Mouse (Mus musculus): ENCODE results near the gene F9.
"Not testable (repeated sequence)": the region's sequence is repeated elsewhere in the genome, so short reads cannot be mapped to it uniquely, and the experiment has no call there.

F9 gene

DNA sequence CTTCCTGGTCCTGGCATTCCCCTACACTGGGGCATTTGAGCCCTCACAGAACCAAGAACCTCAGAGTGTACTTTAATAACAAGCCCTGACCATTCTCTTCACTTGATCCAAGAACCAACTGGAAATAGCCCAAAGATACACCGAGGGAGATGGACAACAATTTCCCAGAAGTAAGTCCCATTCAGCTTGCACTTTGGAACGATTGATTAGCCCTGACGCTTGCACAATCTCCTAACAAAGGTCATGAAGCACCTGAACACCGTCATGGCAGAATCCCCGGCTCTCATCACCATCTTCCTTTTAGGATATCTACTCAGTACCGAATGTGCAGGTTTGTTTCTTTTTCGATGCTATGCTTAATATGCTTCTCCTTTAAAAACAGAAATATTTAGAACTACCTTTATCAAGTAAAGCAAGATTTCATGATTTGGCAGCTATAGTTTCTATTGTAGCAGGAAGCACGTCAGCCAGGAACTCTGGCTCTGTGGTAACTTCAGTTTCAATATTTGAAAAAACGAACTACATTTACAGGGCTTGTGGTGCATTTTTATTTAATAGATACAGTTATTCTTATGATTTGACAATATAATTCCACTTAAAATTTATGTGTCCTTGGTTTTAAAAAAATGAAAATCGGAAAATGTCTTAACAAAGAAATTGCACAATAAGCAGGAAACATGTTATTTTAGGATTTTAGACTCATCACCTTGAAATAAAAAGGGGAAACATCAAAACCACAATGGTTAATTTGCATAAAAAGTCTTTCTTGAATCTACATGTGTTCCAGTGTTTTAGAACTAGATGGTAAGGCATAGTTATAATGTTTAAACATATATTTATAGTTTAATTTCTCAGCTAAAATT is at the start of gene F9:
Gene F9, plus strand, starts transcription at position 244 of the 863 bp plus-strand sequence.
- no peak for DNase-seq (ENCODE audit: low spot score in 2 of 2)

DNA sequence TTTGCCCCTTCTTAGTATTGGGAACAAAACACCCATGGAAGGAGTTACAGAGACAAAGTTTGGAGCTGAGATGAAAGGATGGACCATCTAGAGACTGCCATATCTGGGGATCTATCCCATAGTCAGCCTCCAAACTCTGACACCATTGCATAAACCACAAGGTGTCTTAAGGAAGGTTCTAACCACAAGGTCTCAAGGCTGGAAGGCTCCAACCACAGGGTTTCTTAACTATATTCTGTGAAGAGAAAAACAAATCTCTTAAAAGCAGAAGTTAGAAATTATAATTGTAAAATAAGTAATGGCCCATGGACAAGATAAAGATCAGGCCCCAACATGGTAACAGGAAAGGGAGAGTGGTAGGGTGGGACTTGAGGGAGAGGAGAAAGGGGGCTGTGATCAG is 29.5 kb upstream of the F9 start:
- DNase-seq (ENCODE audit: low spot score in 2 of 2) = not testable (repeated sequence)

DNA sequence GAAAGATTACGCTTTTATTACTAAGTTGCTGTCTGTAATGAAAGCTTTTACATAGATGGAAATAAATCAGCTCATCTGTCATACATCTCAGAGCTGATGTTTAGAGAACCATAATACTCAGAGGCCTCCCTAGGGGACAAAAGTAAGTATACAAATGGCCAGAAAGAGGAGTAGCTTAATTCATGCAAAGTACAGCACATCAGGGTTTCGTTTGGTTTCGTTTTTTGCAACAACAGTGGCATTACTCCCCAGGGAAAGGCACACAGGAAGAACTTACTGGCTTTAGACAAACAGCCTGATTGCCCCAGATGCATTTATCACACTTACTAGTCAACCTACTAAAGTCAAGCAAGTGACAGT is 800 bp downstream of the F9 start:
- no peak for DNase-seq (ENCODE audit: low spot score in 2 of 2)

DNA sequence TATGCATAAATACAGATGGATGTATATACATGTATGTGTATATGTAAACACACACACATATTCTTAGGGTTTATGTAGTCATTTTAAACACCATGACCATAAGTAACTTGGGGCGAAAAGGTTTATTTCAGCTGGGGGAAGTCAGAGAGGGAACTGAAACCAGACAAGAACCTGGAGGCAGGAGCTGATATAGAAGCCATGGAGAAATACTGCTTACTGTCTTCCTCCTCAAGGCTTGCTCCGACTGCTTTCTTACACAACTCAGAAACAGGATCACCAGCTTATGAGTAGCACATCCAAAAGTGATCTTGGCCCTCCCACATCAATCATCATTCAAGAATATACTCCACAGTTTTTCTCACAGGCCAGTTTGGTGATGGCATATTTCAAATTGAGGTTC is 2.2 kb downstream of the F9 start:
- DNase-seq (ENCODE audit: low spot score in 2 of 2) = no peak

DNA sequence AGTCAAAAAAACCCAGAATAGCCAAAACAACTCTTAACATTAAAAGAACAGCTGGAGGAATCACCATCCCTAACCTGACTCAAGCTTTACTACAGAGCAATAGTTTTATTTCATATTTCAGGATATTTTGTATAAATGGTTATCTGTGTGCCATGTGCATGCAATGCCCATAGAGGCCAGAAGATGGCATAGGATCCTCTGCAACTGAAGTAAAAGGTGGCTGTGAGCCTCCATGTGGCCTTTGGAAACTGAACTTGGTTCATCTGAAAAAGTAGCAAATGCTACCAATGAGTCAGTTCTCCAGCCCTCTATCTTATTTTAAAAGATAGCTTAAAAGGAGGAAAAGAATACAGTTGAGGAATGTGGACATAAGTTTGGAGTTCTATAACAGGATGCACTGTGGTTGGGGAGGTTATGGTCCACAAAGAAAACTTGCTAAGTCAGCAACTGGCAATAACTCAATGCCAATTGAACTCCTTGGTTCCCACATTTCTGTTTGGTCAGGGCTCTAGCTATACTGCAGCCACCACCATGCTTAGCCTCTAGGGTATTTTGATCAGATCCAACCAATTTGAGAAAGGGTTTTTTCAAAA is 13.9 kb downstream of the F9 start:
- peak in 1 of 2 experiments; percentile 9 for DNase-seq (ENCODE audit: low spot score in 2 of 2)

DNA sequence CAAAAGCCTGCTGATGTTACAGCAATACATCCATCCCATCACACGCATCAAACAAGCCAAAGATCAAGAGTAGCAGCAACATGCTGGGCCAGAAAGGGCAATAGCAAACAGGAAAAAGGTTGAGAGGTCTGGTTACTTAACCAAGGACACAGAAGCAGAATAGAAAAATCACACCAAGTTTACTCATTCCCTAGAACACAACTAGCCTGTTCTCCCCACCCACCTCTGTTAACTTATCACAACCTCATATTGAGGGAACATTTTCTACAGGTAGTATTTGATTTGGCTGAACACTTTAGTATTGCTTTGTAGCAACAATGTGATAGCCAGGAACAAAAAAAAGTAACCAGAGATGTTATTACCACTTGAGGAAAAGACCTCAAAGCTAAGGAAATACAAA is 15.3 kb downstream of the F9 start:
- DNase-seq (ENCODE audit: low spot score in 2 of 2) = no peak

DNA sequence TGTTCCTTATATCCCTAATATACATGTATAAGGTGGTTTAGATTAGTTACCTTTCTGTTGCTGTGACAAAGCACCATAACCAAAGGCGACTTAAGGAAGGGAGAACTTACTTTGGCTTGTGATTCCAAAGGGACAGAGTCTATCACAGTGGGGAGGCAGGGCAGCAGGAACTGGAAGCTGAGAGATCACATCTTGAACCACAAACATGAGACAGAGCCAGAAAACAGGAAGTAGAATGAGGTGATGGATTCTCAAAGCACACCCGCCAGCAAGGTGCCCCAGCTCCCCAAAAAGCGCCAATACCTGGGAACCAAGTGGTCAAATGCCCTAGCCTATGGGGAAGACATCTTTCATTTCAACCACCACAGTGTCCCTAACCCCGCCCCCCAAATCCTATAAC is 21.7 kb downstream of the F9 start:
- DNase-seq (ENCODE audit: low spot score in 2 of 2) = no peak

DNA sequence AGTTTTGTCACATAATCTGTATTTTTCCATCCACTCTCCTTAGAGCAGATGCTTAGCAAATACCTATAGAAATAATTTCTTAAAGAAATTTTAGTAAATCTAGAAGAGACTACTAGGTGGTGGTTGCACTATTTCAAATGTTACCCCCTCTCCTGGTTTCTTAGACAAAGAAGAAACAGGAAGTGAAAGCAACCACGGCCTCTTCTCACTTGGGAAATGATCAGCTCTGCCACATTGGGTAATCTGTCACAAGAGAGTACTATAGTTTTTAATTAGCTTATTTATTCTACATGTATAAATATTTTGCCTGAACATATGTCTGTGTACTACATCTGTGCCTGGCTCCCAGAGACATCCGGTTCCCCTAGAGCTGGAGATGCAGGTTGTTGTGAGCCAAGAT is 22.3 kb downstream of the F9 start:
- no peak for DNase-seq (ENCODE audit: low spot score in 2 of 2)

DNA sequence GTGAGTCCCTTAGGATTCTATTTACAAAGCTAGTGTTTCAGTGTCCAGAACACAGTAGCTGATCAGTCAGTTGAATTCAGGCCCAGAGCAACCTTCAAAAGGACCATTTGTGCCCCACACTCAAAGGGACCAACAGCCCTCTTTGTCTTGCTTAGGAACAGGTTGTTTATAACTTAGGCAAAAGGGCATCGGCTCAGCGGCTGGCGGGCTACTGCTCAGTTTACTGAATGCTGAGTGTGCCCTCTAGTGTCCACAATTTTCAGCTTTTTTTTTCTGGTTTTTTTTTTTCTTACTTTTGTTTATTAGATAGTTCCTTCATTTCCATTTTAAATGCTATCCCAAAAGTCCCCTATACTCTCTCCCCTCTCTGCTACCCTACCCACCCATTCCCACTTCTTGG is 27.4 kb downstream of the F9 start:
- DNase-seq (ENCODE audit: low spot score in 2 of 2) = peak in 1 of 2 experiments; percentile 3

DNA sequence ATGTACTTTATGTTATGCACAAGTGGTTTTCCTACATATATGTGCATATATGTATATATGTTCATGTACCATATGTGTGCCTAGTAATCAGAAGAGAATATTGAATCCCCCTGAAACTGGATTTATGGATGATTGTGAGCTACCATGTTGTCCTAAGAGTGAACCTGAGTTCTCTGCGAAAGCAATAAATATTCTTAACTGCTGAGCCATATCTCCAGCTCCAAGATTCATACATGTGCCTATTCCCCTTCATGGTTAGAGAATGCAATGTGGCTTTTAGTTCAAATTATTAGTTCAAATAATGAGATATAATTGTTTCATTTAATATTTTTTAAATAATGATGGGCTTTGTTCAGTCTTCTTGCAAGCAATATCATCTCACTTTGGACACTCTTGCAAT is 55.5 kb downstream of the F9 start:
- no peak for DNase-seq (ENCODE audit: low spot score in 2 of 2)

DNA sequence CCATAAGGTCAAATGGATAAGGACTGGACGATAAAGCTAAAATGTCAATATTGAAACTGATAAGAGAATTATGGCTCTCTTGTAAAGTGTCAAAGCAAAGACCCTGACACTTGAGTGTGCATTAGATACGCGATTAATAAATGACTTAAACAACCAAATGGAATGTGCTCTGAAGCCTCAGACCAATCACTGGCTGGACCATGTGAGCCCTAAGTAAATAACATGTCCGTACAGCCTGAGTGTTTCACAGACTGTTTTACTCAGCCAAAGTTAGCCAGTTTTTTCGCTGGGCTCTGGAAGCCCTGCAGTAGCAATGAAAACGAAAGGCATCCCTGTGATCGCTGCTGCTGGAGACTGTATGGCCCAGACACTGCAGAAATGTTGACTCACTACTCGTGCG is 55.9 kb downstream of the F9 start:
- DNase-seq (ENCODE audit: low spot score in 2 of 2) = no peak

DNA sequence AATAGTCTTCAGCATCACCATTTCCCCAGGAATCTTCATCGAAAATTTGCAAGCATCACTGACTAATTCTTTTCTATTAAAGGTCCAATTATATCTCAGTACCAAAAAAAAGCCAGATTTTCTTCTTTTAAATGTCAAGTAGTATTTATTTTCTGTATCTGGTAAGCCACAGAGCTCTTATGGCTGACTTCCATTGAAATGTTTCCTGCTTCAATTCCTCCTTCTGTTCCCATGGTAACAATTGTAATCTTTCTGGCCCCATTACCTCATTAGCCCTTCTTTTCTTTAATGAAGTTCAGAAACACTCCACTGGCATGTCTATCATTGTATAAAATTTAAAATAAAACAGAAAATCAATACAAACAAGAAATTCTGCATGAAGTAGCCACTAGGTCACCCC is 76.1 kb downstream of the F9 start:
- DNase-seq (ENCODE audit: low spot score in 2 of 2) = no peak

Data from cerebellum, postnatal 4 days (tissue).